Comparison of ENCODE assay signal across 11 mouse cellular contexts in the genomic region with DNA sequence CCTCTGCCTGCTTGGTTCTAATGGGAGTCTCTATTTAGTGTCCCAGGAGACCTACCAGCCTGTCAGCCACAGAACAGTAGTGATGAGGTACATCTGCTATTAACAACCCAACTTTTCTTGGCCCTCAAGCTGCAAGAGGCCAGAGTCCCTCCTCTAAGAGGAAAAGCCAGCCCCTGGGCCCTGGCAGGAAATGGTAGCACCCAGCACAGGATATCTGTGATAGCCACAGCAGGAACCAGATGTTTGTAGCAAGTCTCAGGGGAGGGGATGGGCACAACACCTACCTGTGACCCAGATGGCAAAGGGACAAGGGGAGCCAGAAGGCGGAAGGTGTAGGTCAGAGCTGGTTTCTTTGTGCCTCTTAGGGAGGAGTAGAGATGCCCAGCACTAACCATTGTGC. TPM values are rescaled to one million over a fixed set of nuclear protein-coding genes. Genes with fewer than 3 reads are reported as not detected.
DNase-seq lines count a peak whose midpoint lies in the region; ATAC-seq and TF ChIP-seq lines count a peak whose summit lies in the region.
"Had no signal": no experiment of that assay in that cellular context is flagged by ENCODE, and none has a peak within 500 bp of the region (broad histone marks: within the 10 kb centered on the region; RNA-seq: fewer than 3 reads in every experiment).

No protein-coding gene starts in this region.

- H3K4me1 ChIP-seq in liver, adult 2 months (ENCODE audit: control insufficient read depth, insufficient read depth, low read length), result peaks cover 26% of the 10 kb centered on the region
- H3K4me1 ChIP-seq in liver, embryonic 11.5 days (replicated peaks; ENCODE audit: control insufficient read depth, insufficient read depth, low read length), result peaks cover 17% of the 10 kb centered on the region
- peaks cover 51% of the 10 kb centered on the region for H3K4me1 ChIP-seq in heart, embryonic 12.5 days (replicated peaks)
- H3K4me1 ChIP-seq in limb, embryonic 14.5 days (ENCODE audit: control insufficient read depth, insufficient read depth, low read length), result peaks cover 33% of the 10 kb centered on the region

- no peak overlapping the region for H3K4me3 ChIP-seq in liver, adult 2 months (ENCODE audit: insufficient read depth, low read depth, low read length)
- no peak overlapping the region for H3K4me3 ChIP-seq in liver, embryonic 11.5 days (ENCODE audit: low read depth, low read length)
- no peak overlapping the region for H3K4me3 ChIP-seq in heart, embryonic 12.5 days
- no peak overlapping the region for H3K4me3 ChIP-seq in limb, embryonic 14.5 days (replicated peaks; ENCODE audit: low read length)

- H3K9me3 ChIP-seq in liver, embryonic 11.5 days (ENCODE audit: control insufficient read depth, low read length), result no peaks in the 10 kb centered on the region
- H3K9me3 ChIP-seq in heart, embryonic 12.5 days (replicated peaks), result no peaks in the 10 kb centered on the region
- H3K9me3 ChIP-seq in limb, embryonic 14.5 days (ENCODE audit: control insufficient read depth, low read length), result no peaks in the 10 kb centered on the region

- H3K27ac ChIP-seq in liver, adult 2 months (replicated peaks; ENCODE audit: insufficient read depth, low read depth, low read length), result peak overlapping the region; percentile 86
- H3K27ac ChIP-seq in liver, embryonic 11.5 days (ENCODE audit: low read depth, low read length), result no peak overlapping the region; the same call in 1 of the 2 replicates
- H3K27ac ChIP-seq in heart, embryonic 12.5 days (ENCODE audit: poor library complexity, severe bottlenecking), result peak overlapping the region; percentile 66
- H3K27ac ChIP-seq in limb, embryonic 14.5 days (replicated peaks; ENCODE audit: low read depth, low read length), result peak overlapping the region; percentile 50; the same call in 1 of the 2 replicates
- H3K27ac ChIP-seq: macrophage had no signal

- H3K4me2 ChIP-seq in liver, embryonic 11.5 days, result no peak overlapping the region; the same call in 1 of the 2 replicates
- H3K4me2 ChIP-seq in heart, embryonic 12.5 days, result no peak overlapping the region
- no peak overlapping the region for H3K4me2 ChIP-seq in limb, embryonic 14.5 days (replicated peaks; ENCODE audit: low read depth, low read length, severe bottlenecking)

- TF ChIP-seq CTCF in liver, adult 2 months (IDR thresholded peaks at IDR 0.05; ENCODE audit: low read depth, low read length), result no peak

- peak; percentile 15 for DNase-seq in liver, adult 2 months (ENCODE audit: extremely low read depth, low read depth, low spot score)
- DNase-seq in liver, embryonic 11.5 days (ENCODE audit: low spot score), result no peak
- no peak for DNase-seq in limb, embryonic 14.5 days (ENCODE audit: low spot score)
- DNase-seq in splenic B cell, adult 2 months (ENCODE audit: low read depth, low spot score), result peak; percentile 81
- no peak for DNase-seq in left cerebral cortex, adult 11 months (ENCODE audit: low spot score)
- DNase-seq in left cerebral cortex, adult 18-20 months (ENCODE audit: low spot score in 2 of 2), result no peak
- DNase-seq in cerebellum, postnatal 25 days, result no peak

- no peak; the same call in 1 of the 2 replicates for ATAC-seq in liver, embryonic 11.5 days (replicated peaks; ENCODE audit: low FRiP score)
- no peak for ATAC-seq in heart, embryonic 12.5 days (ENCODE audit: insufficient number of reproducible peaks, low FRiP score)
- ATAC-seq in limb, embryonic 14.5 days (ENCODE audit: low FRiP score, low read depth), result no peak

- TF ChIP-seq POLR2A in liver, adult 2 months (IDR thresholded peaks at IDR 0.05; ENCODE audit: extremely low read depth, insufficient read depth, low read length), result no peak
- no peak for TF ChIP-seq POLR2A in limb, embryonic 14.5 days (IDR thresholded peaks at IDR 0.05; ENCODE audit: borderline replicate concordance, extremely low read depth, insufficient read depth, insufficient read length)

- no peaks in the 10 kb centered on the region for H3K36me3 ChIP-seq in liver, adult 2 months (ENCODE audit: control insufficient read depth, insufficient read depth, low read length)
- no peaks in the 10 kb centered on the region for H3K36me3 ChIP-seq in liver, embryonic 11.5 days (ENCODE audit: control insufficient read depth, insufficient read depth, low read length)
- 0 out of 2 replicates have a peak, but pooled peaks cover under 1% of the 10 kb centered on the region for H3K36me3 ChIP-seq in heart, embryonic 12.5 days
- no peaks in the 10 kb centered on the region for H3K36me3 ChIP-seq in limb, embryonic 14.5 days (ENCODE audit: control insufficient read depth, insufficient read depth, low read length)
- H3K36me3 ChIP-seq in splenic B cell, adult 2 months (ENCODE audit: control insufficient read depth, insufficient read depth, low read length, poor library complexity, severe bottlenecking), result no peaks in the 10 kb centered on the region

- no peak overlapping the region for H3K9ac ChIP-seq in liver, adult 2 months (ENCODE audit: low read depth, low read length)
- no peak overlapping the region for H3K9ac ChIP-seq in liver, embryonic 11.5 days (ENCODE audit: low read depth, low read length)
- no peak overlapping the region for H3K9ac ChIP-seq in heart, embryonic 12.5 days
- H3K9ac ChIP-seq in limb, embryonic 14.5 days (ENCODE audit: low read depth, low read length, severe bottlenecking), result no peak overlapping the region

- no peaks in the 10 kb centered on the region for H3K79me2 ChIP-seq in liver, adult 2 months (ENCODE audit: control insufficient read depth, insufficient read depth, low read length)

- H3K27me3 ChIP-seq in liver, adult 2 months (ENCODE audit: control insufficient read depth, insufficient read depth, low read length), result no peaks in the 10 kb centered on the region
- no peaks in the 10 kb centered on the region for H3K27me3 ChIP-seq in liver, embryonic 11.5 days (replicated peaks; ENCODE audit: control insufficient read depth, insufficient read depth, low read length)
- no peaks in the 10 kb centered on the region for H3K27me3 ChIP-seq in heart, embryonic 12.5 days (replicated peaks)
- H3K27me3 ChIP-seq in limb, embryonic 14.5 days (ENCODE audit: control insufficient read depth, insufficient read depth, low read length), result no peaks in the 10 kb centered on the region
- no peaks in the 10 kb centered on the region for H3K27me3 ChIP-seq in splenic B cell, adult 2 months (ENCODE audit: control insufficient read depth, insufficient read depth, low read length, poor library complexity, severe bottlenecking)

- 55% methylated on average over 1 of the region's 1 CpGs for WGBS in liver, adult 2 months
- 58% methylated on average over 1 of the region's 1 CpGs for WGBS in liver, embryonic 11.5 days
- 79% methylated on average over 1 of the region's 1 CpGs for WGBS in heart, embryonic 12.5 days
- WGBS in limb, embryonic 14.5 days, result 100% methylated on average over 1 of the region's 1 CpGs

RNA-seq across cellular contexts. Expression of a gene that starts 5.0 kb away (rescaled TPM):
- total RNA-seq in liver, adult 2 months (2014; rRNA removed), result 0.28 and 0.34 TPM in 2 replicates
- polyA plus RNA-seq in liver, adult 2 months (2012; rRNA removed), result 0.19 and 0.27 TPM in 2 replicates
- 0.62 and 0.78 TPM in 2 replicates for polyA plus RNA-seq in liver, embryonic 11.5 days (2014; fragmentation: Nextera tagmentation; extraction: Ambion mirVana)
- polyA plus RNA-seq in heart, embryonic 12.5 days (2016; fragmentation: Nextera tagmentation; extraction: Ambion mirVana), result 0.50 and 0.53 TPM in 2 replicates
- polyA plus RNA-seq in limb, embryonic 14.5 days (2012; rRNA removed), result 1.3 and 1.7 TPM in 2 replicates
- 0.18 and 0.58 TPM in 2 replicates for polyA plus RNA-seq in limb, embryonic 14.5 days (2014; fragmentation: Nextera tagmentation; extraction: Ambion mirVana)
- under 1 TPM in 1 of 2 experiments, not detected in 1; 0.40 TPM for total RNA-seq in left cerebral cortex, adult 18-20 months (2021)
- total RNA-seq: MEL had no signal
- polyA plus RNA-seq: macrophage had no signal

RNA-seq across cellular contexts. Expression of a gene that starts 33.8 kb away (rescaled TPM):
- 9.5 and 9.6 TPM in 2 replicates for total RNA-seq in liver, adult 2 months (2014; rRNA removed)
- polyA plus RNA-seq in liver, adult 2 months (2012; rRNA removed), result 1.2 and 1.8 TPM in 2 replicates
- polyA plus RNA-seq in liver, embryonic 11.5 days (2014; fragmentation: Nextera tagmentation; extraction: Ambion mirVana), result 4.4 and 4.5 TPM in 2 replicates
- polyA plus RNA-seq in heart, embryonic 12.5 days (2016; fragmentation: Nextera tagmentation; extraction: Ambion mirVana), result 6.2 and 6.8 TPM in 2 replicates
- polyA plus RNA-seq in limb, embryonic 14.5 days (2012; rRNA removed), result 10.0 and 12.2 TPM in 2 replicates
- 11.4 and 14.1 TPM in 2 replicates for polyA plus RNA-seq in limb, embryonic 14.5 days (2014; fragmentation: Nextera tagmentation; extraction: Ambion mirVana)
- total RNA-seq in left cerebral cortex, adult 18-20 months (2021), result 10 to 100 TPM; 23.9 to 27.1 TPM

RNA-seq across cellular contexts. Expression of a gene that starts 34.2 kb away (rescaled TPM):
- total RNA-seq in liver, adult 2 months (2014; rRNA removed), result 9.4 and 17.0 TPM in 2 replicates
- 1.5 and 2.0 TPM in 2 replicates for polyA plus RNA-seq in liver, adult 2 months (2012; rRNA removed)
- not detected in 2 replicates for polyA plus RNA-seq in liver, embryonic 11.5 days (2014; fragmentation: Nextera tagmentation; extraction: Ambion mirVana)
- polyA plus RNA-seq in heart, embryonic 12.5 days (2016; fragmentation: Nextera tagmentation; extraction: Ambion mirVana), result not detected in 2 replicates
- 8.4 and 11.4 TPM in 2 replicates for polyA plus RNA-seq in limb, embryonic 14.5 days (2012; rRNA removed)
- polyA plus RNA-seq in limb, embryonic 14.5 days (2014; fragmentation: Nextera tagmentation; extraction: Ambion mirVana), result not detected in 2 replicates
- 1 to 10 TPM; 8.3 TPM for total RNA-seq in left cerebral cortex, adult 18-20 months (2021)
- polyA plus RNA-seq: embryonic facial prominence, embryonic 11.5 days had no signal

Comparison
In these comparisons a context has a peak if more than half of its experiments do, and no peak if none do; other contexts are left out.
1. DNase-seq: peak in liver, adult 2 months (single experiment) and splenic B cell, adult 2 months (single experiment); none in liver, embryonic 11.5 days (single experiment), limb, embryonic 14.5 days (single experiment), left cerebral cortex, adult 11 months (single experiment), left cerebral cortex, adult 18-20 months (0 of 2) and cerebellum, postnatal 25 days (0 of 2).